10 mouse cellular contexts compared by ENCODE assay signal in the genomic region with DNA sequence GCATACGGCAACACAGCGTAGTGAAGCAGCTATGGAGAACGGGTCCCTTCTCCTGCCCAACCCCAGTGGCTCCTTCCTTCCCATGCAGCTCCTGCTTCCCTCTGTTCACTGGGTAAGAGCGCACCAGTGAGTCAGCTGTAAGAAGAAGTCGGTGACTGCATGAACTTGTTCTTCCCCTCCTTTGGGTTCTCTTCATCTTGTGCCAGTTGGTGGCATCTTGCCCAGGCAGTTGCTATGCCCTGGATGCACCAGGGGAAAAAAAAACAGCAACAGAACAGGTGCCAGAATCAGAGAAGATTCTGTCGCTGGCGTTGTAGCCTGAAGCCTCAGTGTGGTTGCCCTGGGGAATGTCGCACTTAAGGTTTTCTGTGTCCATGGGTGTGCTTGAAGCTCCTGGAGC. TPM values are rescaled to one million over a fixed set of nuclear protein-coding genes. Genes with fewer than 3 reads are reported as not detected.
A peak's percentile ranks its signal among the peaks of the same experiment; 100 is the strongest.
DNase-seq lines count a peak whose midpoint lies in the region; ATAC-seq lines count a peak whose summit lies in the region.
"Had no signal": no experiment of that assay in that cellular context is flagged by ENCODE, and none has a peak within 500 bp of the region (broad histone marks: within the 10 kb centered on the region; RNA-seq: fewer than 3 reads in every experiment).

No protein-coding gene starts in this region.

- 84% methylated on average over 8 of the region's 8 CpGs for WGBS in heart, embryonic 11.5 days (ENCODE audit: insufficient replicate concordance)
- 85% methylated on average over 8 of the region's 8 CpGs for WGBS in kidney, embryonic 16.5 days

- ATAC-seq in heart, embryonic 11.5 days (replicated peaks; ENCODE audit: insufficient number of reproducible peaks, low FRiP score, low TSS enrichment), result no peak
- ATAC-seq in kidney, embryonic 16.5 days (ENCODE audit: low FRiP score, low TSS enrichment), result no peak

- H3K4me3 ChIP-seq in heart, embryonic 11.5 days (ENCODE audit: low read depth, low read length), result no peak overlapping the region
- H3K4me3 ChIP-seq in kidney, embryonic 16.5 days (ENCODE audit: low read length), result no peak overlapping the region

- no peaks in the 10 kb centered on the region for H3K4me1 ChIP-seq in heart, embryonic 11.5 days (ENCODE audit: control insufficient read depth, insufficient read depth, low read length)
- no peaks in the 10 kb centered on the region for H3K4me1 ChIP-seq in kidney, embryonic 16.5 days (ENCODE audit: insufficient read depth, low read length)

- no peak overlapping the region for H3K9ac ChIP-seq in heart, embryonic 11.5 days (ENCODE audit: low read depth, low read length)
- no peak overlapping the region for H3K9ac ChIP-seq in kidney, embryonic 16.5 days (replicated peaks; ENCODE audit: low read length)

- DNase-seq in heart, postnatal 10 days, result peak; percentile 52 to 55
- DNase-seq in right cerebral cortex, postnatal 10 days (ENCODE audit: low spot score in 2 of 2), result peak; percentile 67 to 74
- no peak for DNase-seq in right cerebral cortex, postnatal 25 days
- peak; percentile 62 to 73 for DNase-seq in cerebellum, postnatal 14 days
- peak; percentile 31 for DNase-seq in ovary, postnatal 36 days (ENCODE audit: low spot score)
- no peak for DNase-seq in thymus, postnatal 4 days
- DNase-seq: thymus, adult 2 months had no signal

- H3K36me3 ChIP-seq in heart, embryonic 11.5 days (ENCODE audit: control insufficient read depth, insufficient read depth, low read length), result no peaks in the 10 kb centered on the region
- H3K36me3 ChIP-seq in kidney, embryonic 16.5 days (ENCODE audit: insufficient read depth, low read length), result no peaks in the 10 kb centered on the region

- no peaks in the 10 kb centered on the region for H3K9me3 ChIP-seq in heart, embryonic 11.5 days (replicated peaks; ENCODE audit: control insufficient read depth, low read length)
- no peaks in the 10 kb centered on the region for H3K9me3 ChIP-seq in kidney, embryonic 16.5 days (ENCODE audit: low read length)

- peaks cover 2% of the 10 kb centered on the region; the same call in 1 of the 2 replicates for H3K27me3 ChIP-seq in heart, embryonic 11.5 days (ENCODE audit: control insufficient read depth, insufficient read depth, low read length)
- no peaks in the 10 kb centered on the region for H3K27me3 ChIP-seq in kidney, embryonic 16.5 days (ENCODE audit: insufficient read depth, low read length)

- no peak overlapping the region for H3K27ac ChIP-seq in heart, embryonic 11.5 days (ENCODE audit: low read depth, low read length)
- H3K27ac ChIP-seq in kidney, embryonic 16.5 days (ENCODE audit: low read length), result no peak overlapping the region

- H3K4me2 ChIP-seq in heart, embryonic 11.5 days, result no peak overlapping the region
- H3K4me2 ChIP-seq in kidney, embryonic 16.5 days (replicated peaks; ENCODE audit: low read depth, low read length), result no peak overlapping the region

- intact Hi-C loops in heart, postnatal 10 days (cut with DNase I), result no loop called here

RNA-seq across cellular contexts. Expression of a gene that starts 22.3 kb away (rescaled TPM):
- 1 to 10 TPM; 5.0 to 5.7 TPM for total RNA-seq in heart, postnatal 10 days (2021)
- polyA plus RNA-seq in heart, embryonic 11.5 days (2014; fragmentation: Nextera tagmentation; extraction: Ambion mirVana), result 0.77 and 1.2 TPM in 2 replicates
- 1.0 and 1.8 TPM in 2 replicates for polyA plus RNA-seq in kidney, embryonic 16.5 days (2015; fragmentation: Nextera tagmentation; extraction: Ambion mirVana)
- total RNA-seq: neutrophil, adult 5-6 weeks had no signal

RNA-seq across cellular contexts. Expression of a gene that starts 58.5 kb away (rescaled TPM):
- total RNA-seq in heart, postnatal 10 days (2021), result 10 to 100 TPM; 16.5 to 19.7 TPM
- 70.7 and 76.5 TPM in 2 replicates for polyA plus RNA-seq in heart, embryonic 11.5 days (2014; fragmentation: Nextera tagmentation; extraction: Ambion mirVana)
- 60.8 and 63.9 TPM in 2 replicates for polyA plus RNA-seq in kidney, embryonic 16.5 days (2015; fragmentation: Nextera tagmentation; extraction: Ambion mirVana)

Comparison
In these comparisons a context has a peak if more than half of its experiments do, and no peak if none do; other contexts are left out.
1. DNase-seq: peak in heart, postnatal 10 days (2 of 2), right cerebral cortex, postnatal 10 days (2 of 2), cerebellum, postnatal 14 days (2 of 2) and ovary, postnatal 36 days (single experiment); none in right cerebral cortex, postnatal 25 days (single experiment) and thymus, postnatal 4 days (single experiment).